Mouse (Mus musculus) forebrain, embryonic 10.5 days (tissue): Measurements from ENCODE around the gene Smurf2. TPM values are rescaled to one million over a fixed set of nuclear protein-coding genes. Genes with fewer than 3 reads are reported as not detected.

Experiments
- DNase-seq: peaks from one replicate; pipeline ENCODE4 v3.0.0-alpha.2; 2017; ENCODE audit warnings: low spot score; ENCODE audit errors: extremely low spot score
- H3K27ac ChIP-seq: fragments of 300-500 bp; sonication (generic); 2 replicates; pipeline ENCODE4 v1.5.1; 2016; ENCODE audit warnings: mild to moderate bottlenecking
- H3K27me3 ChIP-seq: fragments of 300-500 bp; sonication (generic); 2 replicates; pipeline ENCODE4 v1.6.1; 2016; ENCODE audit warnings: mild to moderate bottlenecking; ENCODE audit not compliant: poor library complexity, severe bottlenecking
- H3K36me3 ChIP-seq: fragments of 300-500 bp; sonication (generic); replicated peaks from 2 replicates; pipeline ENCODE4 v1.6.1; 2016; ENCODE audit warnings: mild to moderate bottlenecking, moderate library complexity
- H3K4me1 ChIP-seq: fragments of 300-500 bp; sonication (generic); 2 replicates; pipeline ENCODE4 v1.6.1; 2016
- H3K4me3 ChIP-seq: fragments of 300-500 bp; sonication (generic); 2 replicates; pipeline ENCODE4 v1.5.1; 2016; ENCODE audit warnings: mild to moderate bottlenecking, moderate library complexity
- H3K9me3 ChIP-seq: fragments of 300-500 bp; sonication (generic); 2 replicates; pipeline ENCODE4 v1.6.1; 2016; ENCODE audit warnings: mild to moderate bottlenecking, moderate library complexity
- WGBS: fragments of 180-500 bp; shearing (Covaris S2); methylation state at CpG from one replicate; pipeline ENCODE4 v1.1.7; 2016; 5-methylcytosine and 5-hydroxymethylcytosine counted together
- polyA plus RNA-seq: library from polyadenylated mRNA; unstranded; fragments of >200 nt; fragmentation: Nextera tagmentation; extraction: Ambion mirVana; gene quantifications from 2 replicates; pipeline ENCODE4 v1.2.1, GENCODE M21; 2016

Smurf2 gene
- polyA plus RNA-seq, 1 experiment from 2014 or later, result 11.2 TPM

DNA sequence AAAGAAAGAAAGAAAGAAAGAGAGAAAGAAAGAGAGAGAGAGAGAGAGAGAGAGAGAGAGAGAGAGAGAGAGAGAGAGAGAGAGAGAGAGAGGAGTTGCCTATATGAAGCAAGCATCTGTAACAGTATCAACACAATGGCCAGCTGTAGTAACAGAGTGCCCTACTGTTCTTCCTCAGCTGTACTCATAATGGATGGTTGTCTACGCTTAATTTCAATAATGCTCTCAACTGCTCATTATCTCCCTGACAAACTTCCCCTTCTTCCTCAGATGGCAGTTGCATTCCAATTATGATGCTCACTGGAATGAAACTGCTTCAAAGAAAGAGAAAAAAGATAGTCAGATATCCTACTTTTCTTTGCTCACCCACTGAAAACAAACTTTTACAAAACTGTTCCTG lies 36.9 kb downstream of the Smurf2 start:
- DNase-seq, result no peak
- no peaks in the 10 kb centered on the region for H3K9me3 ChIP-seq
- WGBS, result 97% methylated on average over 1 of the region's 1 CpGs
- no peak overlapping the region for H3K27ac ChIP-seq
- no peak overlapping the region for H3K4me3 ChIP-seq
- no peaks in the 10 kb centered on the region for H3K27me3 ChIP-seq
- H3K36me3 ChIP-seq, result no peaks in the 10 kb centered on the region
- H3K4me1 ChIP-seq, result no peaks in the 10 kb centered on the region

DNA sequence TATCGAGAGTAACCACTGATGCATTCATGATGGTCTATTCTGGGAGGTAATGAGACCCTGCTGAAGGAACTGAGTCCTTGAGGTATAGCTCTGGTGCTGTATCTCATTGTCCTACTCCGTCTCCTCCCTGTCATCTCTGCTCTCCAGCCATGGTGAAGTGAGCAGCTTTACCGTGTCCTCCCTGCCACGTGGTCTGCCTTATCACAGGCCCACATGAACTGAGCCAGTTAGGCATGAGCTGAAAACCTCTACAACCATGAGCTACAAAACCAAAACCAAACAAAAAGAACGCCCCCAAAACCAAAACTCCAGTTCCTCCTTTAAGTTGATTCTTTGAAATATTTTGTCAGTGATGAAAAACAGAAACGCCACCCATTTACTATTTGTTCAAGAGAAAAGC lies 47.9 kb downstream of the Smurf2 start:
- H3K27me3 ChIP-seq, result no peaks in the 10 kb centered on the region
- DNase-seq, result no peak
- 92% methylated on average over 6 of the region's 6 CpGs for WGBS

DNA sequence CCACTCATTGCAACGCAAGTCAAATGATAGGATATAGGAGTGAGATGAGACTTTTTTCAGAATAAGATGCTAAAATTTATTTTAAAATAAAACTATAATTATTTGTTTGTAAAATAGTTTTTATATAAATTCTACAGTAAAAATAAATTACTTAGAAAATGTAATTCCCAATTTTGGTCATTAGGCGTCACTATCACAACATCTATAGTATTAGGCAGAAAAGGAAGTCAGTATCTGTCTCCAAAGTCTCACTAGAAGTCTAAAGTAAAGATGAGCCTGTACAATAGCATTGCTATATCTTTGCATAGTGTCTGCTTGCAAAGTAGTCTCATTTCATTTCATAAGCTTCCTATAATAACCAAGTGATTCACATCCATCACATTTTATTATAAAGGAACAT lies 69.1 kb downstream of the Smurf2 start:
- H3K27me3 ChIP-seq, result no peaks in the 10 kb centered on the region
- no peaks in the 10 kb centered on the region for H3K4me1 ChIP-seq
- no peak overlapping the region for H3K4me3 ChIP-seq
- H3K36me3 ChIP-seq, result peaks cover 85% of the 10 kb centered on the region
- no peak overlapping the region for H3K27ac ChIP-seq
- no peak for DNase-seq
- H3K9me3 ChIP-seq, result no peaks in the 10 kb centered on the region
- WGBS, result 61% methylated on average over 2 of the region's 2 CpGs

More for the DNA sequence above, 47.9 kb downstream of the Smurf2 start:
- H3K9me3 ChIP-seq, result no peaks in the 10 kb centered on the region
- no peak overlapping the region for H3K27ac ChIP-seq
- peaks cover 28% of the 10 kb centered on the region for H3K36me3 ChIP-seq
- no peaks in the 10 kb centered on the region for H3K4me1 ChIP-seq
- no peak overlapping the region for H3K4me3 ChIP-seq

DNA sequence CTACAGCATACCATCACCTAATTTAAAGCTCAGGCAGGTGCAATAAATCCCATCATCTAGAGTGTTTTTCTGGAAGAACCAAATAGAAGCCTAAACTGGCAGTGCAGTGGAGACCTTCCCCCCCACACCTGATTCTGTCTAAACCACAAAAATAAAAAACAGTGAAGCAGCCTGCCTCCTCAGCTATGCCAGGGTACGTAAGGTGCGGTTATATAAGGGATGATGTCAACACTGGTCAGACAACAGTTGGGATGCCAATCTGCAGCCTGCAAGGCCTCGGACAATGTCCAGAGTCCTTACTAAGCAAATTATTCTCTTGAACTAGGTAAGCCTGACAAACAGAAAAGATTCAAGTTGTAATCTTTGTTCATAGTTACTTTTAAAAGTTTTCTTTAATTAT lies 78.5 kb downstream of the Smurf2 start:
- H3K4me3 ChIP-seq, result no peak overlapping the region
- no peaks in the 10 kb centered on the region for H3K4me1 ChIP-seq
- peaks cover 94% of the 10 kb centered on the region for H3K36me3 ChIP-seq
- 94% methylated on average over 3 of the region's 3 CpGs for WGBS
- no peaks in the 10 kb centered on the region for H3K9me3 ChIP-seq
- DNase-seq, result no peak
- H3K27me3 ChIP-seq, result no peaks in the 10 kb centered on the region
- H3K27ac ChIP-seq, result no peak overlapping the region

DNA sequence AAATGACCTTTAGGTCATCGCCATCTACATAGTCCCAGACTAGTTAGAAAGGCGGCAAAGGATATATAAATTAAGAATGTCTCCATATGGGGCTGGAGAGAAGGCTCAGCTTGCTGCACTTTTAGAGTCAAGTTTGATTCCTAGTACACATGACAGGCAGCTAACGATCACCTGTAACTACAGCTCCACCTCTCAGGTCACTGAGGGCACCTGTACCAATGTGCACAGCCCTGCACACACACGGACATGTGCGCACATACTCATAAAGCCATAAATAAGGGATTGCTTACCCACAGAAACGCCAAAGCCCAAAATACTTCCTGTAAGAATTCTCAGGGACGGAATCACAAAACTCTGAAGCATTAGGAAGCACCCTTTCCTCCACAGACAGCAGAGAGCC lies 92.4 kb downstream of the Smurf2 start:
- Histone ChIP-seq H3K4me1 (no peaks in the 10 kb centered on the region), H3K4me3 (no peak overlapping the region), H3K27me3 (no peaks in the 10 kb centered on the region), H3K27ac (no peak overlapping the region), H3K36me3 (peaks cover 92% of the 10 kb centered on the region), H3K9me3 (no peaks in the 10 kb centered on the region)
- 93% methylated on average over 7 of the region's 7 CpGs for WGBS
- DNase-seq, result no peak

DNA sequence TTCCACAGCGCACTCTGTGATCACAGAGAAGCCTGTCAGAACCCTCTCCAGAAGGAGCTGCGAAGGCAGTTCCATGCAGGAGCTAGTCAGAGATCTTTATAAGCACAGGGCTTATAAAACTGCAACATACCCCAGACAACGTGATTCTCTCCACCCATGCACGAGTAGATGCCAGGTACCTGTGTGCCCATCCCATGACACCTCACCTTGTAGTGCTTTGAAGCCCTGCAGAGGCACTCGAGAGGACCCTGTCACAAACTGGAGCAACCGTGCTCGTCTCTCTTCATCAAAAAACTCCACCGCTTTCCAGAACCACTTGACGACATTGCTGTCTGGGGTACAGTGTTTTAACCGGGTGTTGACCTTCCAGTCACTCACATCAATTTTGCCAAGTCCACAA lies 96.1 kb downstream of the Smurf2 start:
- 95% methylated on average over 10 of the region's 10 CpGs for WGBS
- peaks cover 95% of the 10 kb centered on the region for H3K36me3 ChIP-seq

DNA sequence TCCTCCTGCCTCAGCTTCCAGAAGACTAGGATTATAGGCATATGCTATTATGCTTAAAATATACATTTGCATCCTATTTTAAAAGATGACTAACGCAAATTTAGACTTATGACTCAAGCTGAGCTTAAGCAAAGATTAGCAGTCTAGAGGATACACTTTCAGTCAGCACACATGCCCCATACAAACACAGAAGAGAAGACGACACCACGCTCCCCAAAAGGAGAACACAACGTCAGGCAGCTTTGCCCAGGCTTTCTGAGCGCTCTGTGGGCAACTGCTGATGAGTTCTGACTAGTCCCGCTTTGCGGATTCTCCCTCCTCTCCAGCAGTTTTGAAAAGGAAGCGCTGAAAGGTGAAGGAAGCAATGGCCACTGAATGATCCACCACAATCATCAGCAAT lies 96.8 kb downstream of the Smurf2 start:
- H3K4me3 ChIP-seq, result no peak overlapping the region
- 91% methylated on average over 8 of the region's 8 CpGs for WGBS

More for the DNA sequence above, 96.1 kb downstream of the Smurf2 start:
- H3K27me3 ChIP-seq, result no peaks in the 10 kb centered on the region
- DNase-seq, result no peak
- no peak overlapping the region for H3K27ac ChIP-seq
- H3K4me3 ChIP-seq, result no peak overlapping the region
- H3K9me3 ChIP-seq, result no peaks in the 10 kb centered on the region
- no peaks in the 10 kb centered on the region for H3K4me1 ChIP-seq

DNA sequence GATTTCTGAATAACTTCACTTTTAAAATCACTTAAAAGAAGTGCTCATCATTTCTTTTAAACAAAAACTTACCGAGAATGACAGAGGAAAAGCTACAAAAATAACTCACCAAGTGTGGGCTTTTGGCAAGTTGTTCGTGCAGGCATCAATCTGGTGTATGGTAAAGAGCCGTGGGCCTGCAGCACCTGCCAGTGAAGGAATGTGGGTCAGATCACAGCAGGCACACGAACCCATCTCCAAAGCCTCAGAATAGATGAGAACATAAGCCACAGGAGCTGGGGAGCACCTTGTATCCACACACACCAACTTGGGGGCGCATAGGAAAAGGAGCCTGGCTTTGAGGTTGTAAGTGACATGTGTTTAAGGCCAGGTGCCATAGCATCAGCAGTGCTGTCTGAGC lies 97.6 kb downstream of the Smurf2 start:
- H3K4me3 ChIP-seq, result no peak overlapping the region
- no peak overlapping the region for H3K27ac ChIP-seq
- no peaks in the 10 kb centered on the region for H3K9me3 ChIP-seq
- no peaks in the 10 kb centered on the region for H3K27me3 ChIP-seq
- H3K36me3 ChIP-seq, result peaks cover 95% of the 10 kb centered on the region
- no peak for DNase-seq
- 88% methylated on average over 5 of the region's 5 CpGs for WGBS
- H3K4me1 ChIP-seq, result no peaks in the 10 kb centered on the region

More for the DNA sequence above, 96.8 kb downstream of the Smurf2 start:
- H3K27me3 ChIP-seq, result no peaks in the 10 kb centered on the region
- no peak for DNase-seq
- no peaks in the 10 kb centered on the region for H3K9me3 ChIP-seq
- H3K4me1 ChIP-seq, result no peaks in the 10 kb centered on the region
- no peak overlapping the region for H3K27ac ChIP-seq
- peaks cover 95% of the 10 kb centered on the region for H3K36me3 ChIP-seq

DNA sequence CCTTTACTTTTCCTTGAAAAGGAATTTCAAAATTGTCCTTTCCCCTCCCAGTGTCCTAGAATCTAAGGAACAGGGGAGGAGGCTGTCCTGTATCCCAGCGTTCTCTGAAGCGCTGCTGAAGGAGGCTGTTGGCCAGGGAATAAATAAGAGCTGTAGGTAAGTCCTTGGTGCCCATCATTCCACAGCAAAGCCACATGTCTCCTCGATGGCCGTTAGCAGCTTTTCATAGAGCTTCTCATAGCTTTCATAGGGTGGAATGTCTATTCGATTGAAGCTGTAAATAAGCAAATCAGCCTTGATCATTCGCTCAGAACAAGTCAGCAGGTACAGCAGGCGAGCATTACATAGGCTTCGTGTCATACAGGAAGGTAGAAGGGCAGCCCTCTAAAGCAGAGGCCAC lies 98.0 kb downstream of the Smurf2 start:
- Histone ChIP-seq H3K4me1 (no peaks in the 10 kb centered on the region), H3K9me3 (no peaks in the 10 kb centered on the region), H3K4me3 (no peak overlapping the region), H3K27me3 (no peaks in the 10 kb centered on the region), H3K36me3 (peaks cover 95% of the 10 kb centered on the region), H3K27ac (no peak overlapping the region)
- WGBS, result 91% methylated on average over 8 of the region's 8 CpGs
- DNase-seq, result no peak

DNA sequence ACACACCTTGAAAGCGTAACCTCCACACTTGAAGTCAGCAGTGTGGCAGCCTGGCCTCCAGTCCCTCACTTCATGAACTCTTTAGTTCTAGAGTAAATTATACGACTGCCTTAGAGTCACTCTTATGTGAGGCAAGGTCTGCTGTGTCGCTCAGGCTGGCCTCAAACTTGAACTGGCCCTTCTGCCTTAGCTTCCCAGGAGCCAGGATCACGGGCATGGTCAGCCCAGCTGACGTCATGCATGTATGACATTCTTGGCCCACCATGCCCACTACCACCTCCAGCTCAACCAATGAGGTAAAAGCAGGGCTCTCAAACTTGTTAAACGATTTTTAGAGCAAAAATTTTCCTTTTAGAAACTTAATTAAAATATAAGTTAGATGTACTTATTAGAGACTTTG lies 99.1 kb downstream of the Smurf2 start:
- Histone ChIP-seq H3K27ac (no peak overlapping the region), H3K27me3 (no peaks in the 10 kb centered on the region), H3K36me3 (peaks cover 95% of the 10 kb centered on the region), H3K4me1 (no peaks in the 10 kb centered on the region), H3K9me3 (no peaks in the 10 kb centered on the region), H3K4me3 (no peak overlapping the region)
- DNase-seq, result no peak
- WGBS, result 90% methylated on average over 6 of the region's 6 CpGs

DNA sequence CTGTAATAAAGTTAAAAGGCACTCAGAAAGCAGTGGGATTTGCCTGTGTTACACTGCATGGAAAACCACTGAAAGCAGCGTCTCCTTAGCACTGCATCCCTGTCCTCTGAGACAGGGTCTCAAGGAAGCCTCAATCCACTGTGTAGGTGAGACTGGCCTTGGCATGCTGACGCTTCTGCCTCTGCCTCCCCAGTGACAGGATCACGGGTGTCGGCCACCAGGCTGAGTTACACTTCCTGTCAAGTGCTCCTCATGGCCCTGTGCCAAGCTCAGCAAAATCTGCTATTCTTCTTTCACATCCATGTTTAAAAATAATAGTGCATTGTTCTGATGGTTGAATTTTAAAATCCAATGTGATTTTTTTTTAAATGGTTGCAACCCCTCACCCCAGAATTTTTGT lies 99.5 kb downstream of the Smurf2 start:
- DNase-seq, result no peak
- H3K36me3 ChIP-seq, result peaks cover 95% of the 10 kb centered on the region
- 79% methylated on average over 4 of the region's 4 CpGs for WGBS

DNA sequence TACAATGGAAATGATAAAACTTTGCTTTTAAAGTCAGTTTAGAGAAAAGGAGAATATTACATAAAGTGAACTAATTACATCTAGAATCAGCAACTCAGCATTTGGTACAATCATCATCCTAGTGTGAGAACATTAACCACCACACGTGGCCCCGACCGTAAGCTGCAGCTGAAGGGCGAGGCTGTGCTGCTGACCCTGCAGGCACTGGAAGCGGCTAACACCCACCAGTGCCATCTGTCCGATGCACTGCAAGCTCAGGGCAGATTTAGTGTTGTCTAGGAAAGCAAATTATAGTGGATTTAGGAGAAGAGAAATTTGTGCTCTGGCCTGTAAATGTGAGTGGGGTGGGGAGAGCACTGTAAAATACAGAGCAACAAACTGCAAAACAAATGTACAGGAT lies 100.3 kb downstream of the Smurf2 start:
- 93% methylated on average over 6 of the region's 6 CpGs for WGBS
- Histone ChIP-seq H3K4me1 (0 out of 2 replicates have a peak, but pooled peaks cover under 1% of the 10 kb centered on the region), H3K36me3 (peaks cover 97% of the 10 kb centered on the region), H3K4me3 (no peak overlapping the region), H3K27ac (no peak overlapping the region), H3K27me3 (no peaks in the 10 kb centered on the region), H3K9me3 (no peaks in the 10 kb centered on the region)
- no peak for DNase-seq

More for the DNA sequence above, 99.5 kb downstream of the Smurf2 start:
- H3K27ac ChIP-seq, result no peak overlapping the region
- H3K27me3 ChIP-seq, result no peaks in the 10 kb centered on the region
- no peaks in the 10 kb centered on the region for H3K9me3 ChIP-seq
- H3K4me3 ChIP-seq, result no peak overlapping the region
- H3K4me1 ChIP-seq, result no peaks in the 10 kb centered on the region

DNA sequence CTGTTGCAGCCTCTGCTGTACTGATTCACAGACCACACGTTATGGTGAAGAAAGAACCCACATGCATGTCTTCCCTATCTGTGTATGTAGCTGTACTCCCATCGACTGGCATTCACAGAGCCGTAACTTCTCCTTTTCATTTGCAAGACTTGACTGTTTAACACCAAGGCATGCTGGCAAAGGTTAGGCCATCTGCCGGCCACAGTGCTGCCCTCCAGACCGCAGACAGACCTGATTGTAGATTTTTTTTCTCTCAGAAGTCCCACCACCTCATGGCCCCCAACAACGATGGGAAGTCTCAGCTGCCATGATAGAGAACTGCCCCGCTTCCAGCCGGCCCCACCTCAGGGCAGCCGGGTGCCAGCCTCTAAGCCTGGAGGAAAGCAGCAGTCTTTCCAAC lies 100.9 kb downstream of the Smurf2 start:
- H3K27ac ChIP-seq, result no peak overlapping the region
- no peak for DNase-seq
- WGBS, result 95% methylated on average over 9 of the region's 9 CpGs
- H3K9me3 ChIP-seq, result no peaks in the 10 kb centered on the region
- H3K27me3 ChIP-seq, result no peaks in the 10 kb centered on the region
- H3K4me3 ChIP-seq, result no peak overlapping the region
- peaks cover 97% of the 10 kb centered on the region for H3K36me3 ChIP-seq
- H3K4me1 ChIP-seq, result peaks cover 7% of the 10 kb centered on the region; the same call in 1 of the 2 replicates

DNA sequence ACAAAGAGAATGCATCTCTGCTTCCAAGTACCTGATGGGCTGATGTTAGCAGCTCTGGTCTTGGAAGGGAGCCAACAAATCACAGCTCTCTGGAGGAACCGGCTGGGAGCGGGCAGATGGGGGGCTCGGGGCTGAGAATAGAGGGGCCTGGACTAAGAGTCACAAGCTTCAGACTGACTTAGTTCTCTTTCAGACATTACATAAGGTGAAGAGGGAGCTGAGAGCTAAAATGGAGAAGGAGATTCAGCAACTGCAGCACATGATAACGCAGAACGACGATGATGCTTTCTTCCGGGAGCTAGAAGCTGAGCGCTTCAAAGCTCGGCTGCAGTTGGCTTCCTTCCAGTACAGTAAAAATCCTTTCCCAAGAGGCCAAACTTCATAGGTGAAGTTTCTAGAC lies 102.2 kb downstream of the Smurf2 start:
- DNase-seq, result no peak
- H3K36me3 ChIP-seq, result peaks cover 98% of the 10 kb centered on the region
- 94% methylated on average over 9 of the region's 9 CpGs for WGBS
- peaks cover 8% of the 10 kb centered on the region; the same call in 1 of the 2 replicates for H3K4me1 ChIP-seq
- H3K9me3 ChIP-seq, result no peaks in the 10 kb centered on the region
- no peak overlapping the region for H3K27ac ChIP-seq
- H3K27me3 ChIP-seq, result no peaks in the 10 kb centered on the region
- H3K4me3 ChIP-seq, result no peak overlapping the region
